Mouse (Mus musculus) layer of hippocampus, postnatal 25 days (tissue): ENCODE measurements around the gene Gm10401. TPM values are rescaled to one million over a fixed set of nuclear protein-coding genes. Genes with fewer than 3 reads are reported as not detected.

ENCODE experiments used
- DNase-seq, 2 experiments: peaks; one replicate each; pipeline ENCODE4 v3.0.0; 2022; ENCODE audit warnings: mixed read lengths in 2 of 2, low spot score in 1 of 2; ENCODE audit errors: extremely low spot score in 1 of 2
- total RNA-seq, 2 experiments: library from RNA; stranded (reverse); gene quantifications; 2 replicates each; pipeline ENCODE4 v1.2.3; 2021

The Gm10401 gene
- total RNA-seq, 2 experiments from 2014 or later = not detected

DNA sequence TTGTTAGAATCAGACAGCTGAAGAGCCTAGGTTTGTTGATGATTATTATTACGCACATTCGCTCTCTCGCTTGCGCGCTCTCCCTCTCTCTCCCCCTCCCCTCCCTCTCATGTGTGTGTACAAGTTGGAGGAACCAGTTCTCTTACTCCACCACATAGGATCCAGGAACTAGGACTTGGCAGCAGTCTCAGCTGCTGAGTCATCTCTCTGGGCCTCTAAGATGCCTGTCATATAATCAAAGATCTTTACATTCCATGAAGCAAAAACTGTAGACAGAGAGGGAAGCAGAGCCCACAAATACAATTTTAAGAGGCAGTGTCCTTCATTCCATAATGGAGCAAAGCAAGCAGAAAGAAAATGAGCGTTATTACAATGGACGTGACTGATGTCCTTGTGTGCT lies 26.0 kb downstream of the Gm10401 start:
- no peak for DNase-seq

DNA sequence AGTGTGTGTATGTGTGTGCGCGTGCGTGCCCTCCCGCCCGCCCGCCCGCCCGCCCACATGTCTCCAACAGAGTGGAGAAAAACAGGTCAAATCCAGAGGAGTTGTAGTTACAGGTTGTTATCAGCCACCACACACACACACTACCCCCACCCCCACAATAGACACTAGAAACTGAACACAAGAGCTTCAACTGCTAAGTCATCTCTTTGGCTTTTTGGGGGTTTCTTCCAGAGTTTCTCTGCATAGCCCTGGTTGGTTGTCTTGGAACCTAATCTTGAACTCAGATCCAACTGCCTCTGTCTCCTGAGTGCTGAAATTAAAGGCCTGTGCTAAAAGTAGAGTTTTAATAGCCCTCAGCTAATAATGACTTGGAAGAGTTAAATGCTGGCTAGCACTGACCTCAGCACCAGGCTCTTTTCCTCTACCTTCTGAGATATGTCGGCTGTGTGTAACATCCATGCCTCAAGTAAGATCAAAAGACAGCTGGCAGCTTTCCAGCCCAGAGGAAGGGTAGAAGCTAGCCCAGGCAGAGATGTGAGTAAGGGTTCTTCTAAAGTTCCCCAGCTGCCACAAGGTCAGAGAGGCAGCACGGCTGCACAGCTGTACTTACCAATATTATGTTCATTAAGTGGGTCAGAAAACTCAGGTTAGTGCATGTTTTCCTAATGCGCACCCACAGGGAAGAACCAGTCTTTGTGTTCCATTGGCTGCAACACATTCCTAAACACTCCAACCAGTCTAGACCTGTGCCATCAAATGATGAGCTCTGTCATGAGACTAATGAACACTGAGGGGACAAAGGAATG lies 26.8 kb downstream of the Gm10401 start:
- no peak for DNase-seq

DNA sequence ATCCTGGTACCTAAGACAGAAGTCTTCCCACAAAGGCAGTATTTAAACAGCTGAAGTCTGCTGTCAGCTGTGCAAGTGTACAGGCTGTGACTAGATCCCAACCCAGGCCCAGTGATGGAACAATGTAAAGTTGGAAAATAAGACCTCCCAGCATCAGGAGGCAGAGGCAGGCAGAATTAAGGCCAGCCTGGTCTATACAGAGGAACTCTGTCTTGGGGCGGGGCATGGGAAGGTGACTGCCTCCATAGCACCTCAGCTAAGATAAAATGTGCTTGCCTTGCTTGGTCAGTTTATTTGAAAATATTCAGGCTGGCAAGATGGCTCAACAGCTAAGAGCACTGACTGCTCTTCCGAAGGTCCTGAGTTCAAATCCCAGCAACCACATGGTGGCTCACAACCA lies 27.6 kb downstream of the Gm10401 start:
- DNase-seq = no peak

DNA sequence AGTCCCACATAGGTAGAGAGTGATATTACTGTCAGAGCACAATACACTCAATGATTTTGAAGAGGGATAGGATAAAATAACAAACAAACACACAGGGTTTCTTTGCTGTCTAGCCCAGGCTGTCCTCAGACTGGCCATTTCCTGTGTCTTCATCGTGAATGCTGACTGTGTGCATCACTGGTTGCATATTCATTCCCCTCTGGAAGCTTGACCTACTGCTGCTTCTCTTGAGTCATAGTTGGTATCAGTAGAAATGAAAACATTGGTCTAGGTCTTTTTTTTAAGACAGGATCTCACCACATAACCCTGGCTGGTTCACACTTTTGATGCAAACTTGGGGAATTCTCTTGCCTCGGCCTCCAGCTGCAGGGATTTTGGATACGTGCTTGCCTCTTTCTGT lies 28.5 kb downstream of the Gm10401 start:
- no peak for DNase-seq

DNA sequence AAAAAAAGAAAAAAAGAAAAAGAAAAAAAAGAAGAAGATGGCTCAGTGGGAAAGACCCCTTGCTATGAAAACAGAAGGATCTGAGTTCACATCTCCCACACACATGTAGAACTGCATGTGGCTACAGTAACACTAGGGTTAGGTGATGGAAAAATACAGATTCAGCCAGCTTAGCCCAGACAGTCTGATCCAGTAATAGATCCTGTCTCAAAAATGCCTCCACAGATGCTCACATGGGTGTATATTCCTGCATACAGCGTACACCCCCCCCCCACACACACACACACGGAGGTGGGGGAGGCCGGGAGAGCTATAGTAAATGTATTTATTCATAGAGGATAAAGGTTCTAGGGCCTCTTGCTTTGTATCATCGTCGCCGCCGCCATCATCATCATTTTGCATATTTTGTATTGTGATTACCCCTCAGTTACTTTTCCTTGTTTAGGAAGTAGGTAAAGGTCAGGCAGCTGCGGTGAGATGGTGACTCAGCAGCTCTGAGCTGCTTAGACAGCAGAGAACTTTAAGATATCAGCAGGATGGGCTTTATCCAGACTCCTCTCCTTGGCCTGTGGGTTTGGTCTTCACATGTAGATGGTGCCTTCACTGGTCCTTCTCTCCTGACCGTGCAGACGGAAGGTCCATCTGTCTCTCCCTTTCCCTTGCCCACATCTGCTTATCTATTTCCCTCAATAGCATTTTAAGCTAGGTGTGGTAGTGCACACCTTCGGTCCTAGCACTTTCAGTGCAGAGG lies 29.2 kb downstream of the Gm10401 start:
- DNase-seq = no peak

DNA sequence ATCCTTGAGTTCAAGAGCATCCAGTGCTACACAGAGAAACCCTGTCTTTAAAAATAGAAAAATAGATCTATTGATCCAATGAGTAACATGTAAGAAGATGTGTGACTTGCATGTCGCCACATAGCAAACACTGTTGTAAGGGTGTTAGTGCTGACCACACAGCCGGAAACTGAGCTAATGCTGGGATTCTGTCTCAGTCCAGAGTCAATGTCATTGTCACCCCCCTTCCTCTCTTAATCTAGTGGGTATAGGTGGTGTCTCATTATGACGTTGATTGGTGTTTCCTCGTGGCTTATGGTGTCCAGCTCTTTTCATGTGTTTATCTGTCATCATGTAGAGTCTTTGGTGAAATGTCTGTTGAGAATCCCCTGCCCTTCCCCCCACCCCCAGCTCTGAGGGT lies 31.9 kb downstream of the Gm10401 start:
- no peak for DNase-seq

DNA sequence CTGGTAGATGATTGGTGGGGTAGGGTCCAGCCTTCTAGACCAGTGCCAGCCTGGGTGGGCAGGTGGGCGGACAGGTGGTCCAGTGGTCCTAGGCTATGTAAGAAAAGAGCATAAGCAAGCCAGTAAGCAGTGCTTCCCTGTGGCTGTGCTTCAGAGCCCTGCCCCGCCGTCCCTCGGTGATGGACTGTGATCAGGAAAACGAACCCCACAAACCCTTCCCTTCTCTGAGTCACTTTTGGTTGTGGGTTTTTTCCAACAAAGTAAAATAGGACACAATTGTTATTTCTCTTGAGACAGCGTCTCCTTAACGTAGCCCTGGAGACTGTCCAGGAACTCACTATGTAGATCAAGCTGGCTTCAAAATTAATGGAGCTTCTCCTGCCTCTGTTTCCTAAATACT lies 34.7 kb downstream of the Gm10401 start:
- DNase-seq = no peak

DNA sequence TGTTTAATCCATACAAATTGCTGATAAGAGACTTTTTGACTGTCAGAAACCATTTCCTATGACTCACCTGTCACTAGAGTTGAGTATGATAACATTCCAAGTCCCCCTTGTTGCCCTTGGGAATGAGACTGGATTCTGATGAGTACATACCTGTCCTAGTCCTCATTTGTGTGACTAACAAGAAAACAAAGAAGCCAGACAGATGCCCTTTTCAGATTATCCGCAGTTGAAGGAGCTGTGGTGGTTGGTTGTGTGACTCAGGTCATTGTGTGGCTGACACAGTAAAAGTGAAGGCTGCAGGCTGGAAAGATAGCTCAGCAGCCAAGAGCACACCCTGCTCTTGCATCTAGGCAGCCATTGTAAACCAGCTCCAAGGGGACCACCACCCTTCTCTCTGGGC lies 35.5 kb downstream of the Gm10401 start:
- no peak for DNase-seq

DNA sequence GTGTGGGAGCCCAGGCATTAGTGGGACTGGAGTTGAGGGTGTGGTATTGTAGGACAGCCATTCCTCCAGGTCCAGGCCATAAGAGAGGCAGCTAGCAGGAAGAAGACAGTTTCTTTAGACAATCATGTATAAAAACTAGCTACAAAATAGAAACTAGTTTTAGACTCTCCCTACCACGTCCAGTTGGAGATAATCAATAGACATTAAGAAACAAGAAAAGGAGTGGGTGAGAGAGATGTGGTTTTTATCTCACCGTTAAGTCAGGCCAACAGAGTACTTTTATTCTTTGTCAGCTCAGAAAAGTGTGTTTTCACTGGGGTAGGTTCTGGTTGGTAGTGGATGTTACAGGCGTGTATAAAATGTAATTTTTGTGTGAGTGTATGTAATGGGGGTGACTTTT lies 37.1 kb downstream of the Gm10401 start:
- DNase-seq = no peak

DNA sequence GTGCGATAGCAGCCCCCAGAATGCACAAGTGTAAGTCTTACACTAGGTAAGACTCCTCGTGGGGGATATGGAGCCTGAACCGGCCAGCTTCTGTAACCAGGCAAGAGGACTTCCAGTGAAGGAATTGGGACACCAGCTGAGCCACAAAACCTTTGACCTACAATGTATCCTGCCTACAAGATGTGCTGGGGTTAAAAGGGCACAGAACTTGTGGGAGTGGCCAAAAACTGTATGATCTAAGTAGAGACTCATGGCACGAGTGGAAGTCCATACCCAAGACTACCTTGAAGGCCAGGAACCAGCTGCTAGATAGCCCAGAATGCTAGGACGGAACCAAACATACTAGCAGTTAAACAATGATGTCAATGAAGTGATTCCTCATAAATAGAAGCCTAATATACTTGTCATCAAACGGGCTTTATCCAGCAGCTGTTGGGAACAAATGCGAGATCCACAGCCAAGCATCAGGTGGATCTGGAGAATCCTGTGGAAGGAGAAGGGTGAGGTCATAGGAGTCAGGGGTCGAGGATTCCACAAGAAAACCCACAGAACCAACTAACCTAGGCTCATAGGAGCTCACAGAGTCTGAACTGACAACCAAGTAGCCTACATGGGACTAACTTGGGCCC lies 37.9 kb downstream of the Gm10401 start:
- DNase-seq = no peak

DNA sequence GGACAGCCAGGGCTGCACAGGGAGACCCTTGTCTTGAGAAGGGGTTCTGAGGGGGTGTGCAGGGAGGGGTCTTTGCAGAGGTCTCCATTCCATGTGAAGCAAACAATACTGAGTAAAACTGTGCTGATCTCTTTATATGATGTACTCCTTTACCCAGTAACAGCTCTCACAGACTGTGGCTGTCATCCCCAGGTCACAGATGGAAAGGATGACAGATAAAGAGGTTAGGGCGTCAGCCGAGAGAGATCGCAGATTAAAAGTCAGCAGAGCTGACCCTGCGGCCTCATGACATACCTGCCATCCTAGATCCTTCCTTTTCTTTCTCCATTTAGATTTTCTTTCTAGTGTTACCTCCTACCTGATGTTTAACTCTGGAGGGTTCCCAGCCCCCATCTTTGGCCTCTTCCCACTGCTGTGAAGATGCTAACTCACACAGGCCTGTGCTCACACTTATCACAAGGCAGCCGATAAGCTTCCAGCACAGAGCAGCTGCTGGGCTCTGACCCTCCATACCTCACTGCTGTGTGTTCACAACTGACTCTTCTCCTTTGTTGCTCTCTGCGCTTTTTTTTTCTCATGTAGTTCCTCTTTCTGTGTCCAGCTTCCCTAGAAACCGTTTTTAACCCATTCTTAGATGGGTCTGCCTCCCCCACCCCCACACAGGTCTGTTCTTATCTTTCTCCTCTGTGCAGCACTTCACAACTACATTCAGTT lies 39.4 kb downstream of the Gm10401 start:
- no peak for DNase-seq

DNA sequence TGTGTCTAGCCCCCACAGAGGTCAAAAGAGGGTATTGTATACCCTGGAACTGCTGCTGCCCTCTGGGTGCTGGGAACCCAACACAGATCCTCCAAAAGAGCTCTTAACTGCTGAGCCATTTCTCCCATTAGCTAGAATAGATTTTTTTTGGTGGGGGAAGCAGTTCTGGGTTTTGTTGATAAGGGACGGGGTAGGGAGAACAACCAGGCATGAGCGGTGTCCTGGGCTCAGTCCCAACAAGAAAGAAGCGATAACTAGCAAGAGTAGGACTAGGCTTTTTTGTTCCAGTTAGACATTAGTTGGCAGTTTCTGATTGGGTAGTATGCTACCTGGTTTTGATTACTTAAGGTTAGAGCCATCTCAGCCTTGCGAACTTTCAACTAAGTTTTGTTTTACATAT lies 40.9 kb downstream of the Gm10401 start:
- no peak for DNase-seq

DNA sequence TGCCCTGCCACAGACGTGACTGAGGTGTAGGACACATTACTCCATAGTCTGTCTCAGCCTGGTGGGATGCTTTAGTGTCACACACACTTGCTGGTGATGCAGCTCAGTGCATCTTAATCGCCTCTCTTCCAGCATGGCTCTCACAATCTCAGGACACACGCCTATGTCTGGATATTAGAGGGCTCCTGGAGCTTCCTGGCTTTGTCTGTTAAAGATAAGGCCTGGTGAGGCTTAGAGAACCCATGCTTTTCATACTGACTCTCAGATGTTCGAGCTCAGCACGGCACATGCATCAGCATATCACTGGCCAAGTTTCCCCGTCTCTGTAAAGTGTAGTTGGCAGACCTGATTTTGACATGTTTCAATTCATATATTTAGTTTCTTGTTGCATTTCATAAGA lies 42.7 kb downstream of the Gm10401 start:
- no peak for DNase-seq

DNA sequence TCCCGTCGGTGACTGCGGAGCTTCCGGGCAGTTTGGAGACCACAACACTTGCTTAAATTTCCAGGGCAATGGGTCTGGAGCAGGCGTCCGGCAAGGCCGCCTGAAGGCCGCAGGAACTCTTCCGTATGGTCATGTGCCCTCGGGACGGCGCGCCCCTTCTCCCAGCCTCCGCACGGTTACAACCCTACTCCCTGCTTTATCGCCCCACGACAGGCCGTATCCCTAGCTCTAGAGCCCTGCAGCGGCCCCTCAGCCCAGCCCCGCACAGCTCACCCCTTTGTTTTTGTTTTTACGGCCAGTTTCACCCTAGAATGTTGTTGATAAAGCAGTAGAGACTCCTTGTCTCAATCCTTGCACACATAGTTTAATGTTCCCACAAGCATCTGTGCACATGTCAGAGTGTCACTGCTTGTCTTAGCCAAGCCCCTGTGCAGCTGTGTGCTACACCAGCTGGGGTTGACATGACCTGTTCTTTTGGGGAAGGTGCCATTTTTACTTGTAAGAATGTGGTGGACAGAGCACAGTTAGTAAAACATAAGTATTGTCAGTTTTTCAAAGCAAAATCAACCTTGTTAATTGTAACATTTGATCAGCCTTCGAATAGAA lies 44.2 kb downstream of the Gm10401 start:
- DNase-seq = no peak

DNA sequence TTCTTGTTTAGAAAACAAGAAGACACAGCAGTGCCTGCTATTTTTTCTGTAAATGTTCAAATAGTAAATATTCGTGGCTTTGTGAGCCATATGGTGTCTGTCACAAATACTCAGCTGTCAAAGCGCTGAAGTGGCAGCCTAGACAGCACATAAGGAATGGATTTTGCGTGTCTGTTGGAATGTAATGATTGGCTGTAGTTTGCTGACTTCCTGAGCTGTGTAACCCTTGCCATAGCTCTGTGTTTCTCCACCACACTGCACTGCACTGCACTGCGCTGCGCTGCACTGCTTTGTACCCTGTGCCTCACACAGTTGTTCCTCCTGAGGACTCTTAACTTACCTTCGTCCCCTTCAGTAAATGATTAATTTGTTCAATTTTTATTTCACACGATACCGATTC lies 45.5 kb downstream of the Gm10401 start:
- no peak for DNase-seq

DNA sequence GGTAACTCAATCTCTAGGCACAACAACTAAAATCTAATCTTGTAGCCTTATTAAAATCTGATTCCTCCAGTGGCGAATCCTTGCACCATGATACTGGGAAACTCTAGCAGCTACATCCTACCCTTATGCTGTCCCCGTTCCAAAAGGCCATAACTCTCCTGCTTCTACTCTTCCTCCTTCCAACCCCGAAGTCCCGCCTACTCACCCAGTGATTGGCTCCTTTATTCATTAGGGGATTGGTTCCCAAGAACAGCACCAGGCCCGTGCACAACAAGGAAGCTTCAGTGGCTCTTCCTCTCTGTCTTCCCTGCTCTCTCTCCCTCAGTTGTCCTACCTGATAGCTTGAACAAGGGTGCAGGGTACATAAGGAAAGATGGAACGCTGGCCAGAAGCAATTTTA lies 47.3 kb downstream of the Gm10401 start:
- no peak for DNase-seq

DNA sequence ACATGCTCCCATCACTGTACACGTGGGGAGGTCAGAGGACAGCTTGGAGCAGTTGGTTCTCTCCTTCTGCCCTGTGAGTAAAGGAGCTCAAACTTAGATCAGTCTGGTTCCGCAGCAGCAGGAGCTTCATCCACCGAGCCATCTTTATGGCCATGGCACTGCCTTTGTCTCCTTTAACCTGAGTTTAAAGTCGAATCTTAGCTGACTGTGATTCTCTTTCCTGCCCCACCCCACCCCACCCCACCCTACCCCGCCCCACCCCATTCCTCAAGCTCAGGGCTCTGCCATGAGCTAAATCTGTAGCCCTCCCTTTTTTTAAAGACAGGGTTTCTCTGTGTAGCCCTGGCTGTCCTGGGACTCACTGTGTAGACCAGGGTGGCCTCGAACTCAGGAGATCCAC lies 48.4 kb downstream of the Gm10401 start:
- DNase-seq = no peak
